Mouse (Mus musculus): ENCODE measurements at regions not wholly inside any gene's neighbourhood (a gene's known extent, or its start where the extent isn't known, plus 50 kb on each side); places are given as distances from the start of the nearest gene placed in this dataset.

DNA sequence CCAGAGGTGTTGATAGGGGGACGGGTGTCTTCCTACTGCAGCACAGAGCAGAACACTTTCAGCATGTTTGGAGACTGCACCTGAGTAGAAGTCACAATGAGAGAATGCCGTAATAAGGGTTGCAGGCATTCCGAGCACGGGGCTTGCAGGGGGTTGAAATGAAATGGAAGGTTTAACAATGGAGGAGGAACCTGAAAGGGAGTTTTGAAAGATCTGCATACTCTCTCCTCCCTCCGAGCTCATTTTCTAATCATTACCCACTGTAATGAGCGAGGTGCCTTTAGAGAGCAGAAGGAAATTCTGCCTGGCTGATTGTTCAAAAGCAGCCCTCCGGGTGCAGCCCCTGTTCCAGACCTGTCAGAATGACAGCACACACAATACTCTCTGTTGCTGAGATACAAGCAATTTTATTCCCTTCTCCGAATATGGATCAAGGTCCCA lies 430.8 kb downstream of the Nsun3 start:
- DNase-seq (ENCODE audit: low spot score) = no peak
- WGBS = 42% methylated on average over 8 of the region's 8 CpGs
- Histone ChIP-seq H3K27me3 (ENCODE audit: control insufficient read depth, insufficient read depth, low read length) (no peaks in the 10 kb centered on the region), H3K4me2 (ENCODE audit: low read depth) (no peak overlapping the region), H3K4me3 (ENCODE audit: low read depth, low read length) (no peak overlapping the region), H3K36me3 (ENCODE audit: control insufficient read depth, insufficient read depth, low read length) (no peaks in the 10 kb centered on the region), H3K9me3 (ENCODE audit: control insufficient read depth, low read length) (no peaks in the 10 kb centered on the region), H3K9ac (ENCODE audit: low read length) (no peak overlapping the region; the same call in 1 of the 2 replicates), H3K4me1 (ENCODE audit: control insufficient read depth, insufficient read depth, low read length) (no peaks in the 10 kb centered on the region), H3K27ac (ENCODE audit: low read depth, low read length) (no peak overlapping the region)
- ATAC-seq (ENCODE audit: insufficient read depth, low FRiP score, low TSS enrichment) = 0 out of 2 replicates have a peak, but pooled peaks have one; percentile 31

DNA sequence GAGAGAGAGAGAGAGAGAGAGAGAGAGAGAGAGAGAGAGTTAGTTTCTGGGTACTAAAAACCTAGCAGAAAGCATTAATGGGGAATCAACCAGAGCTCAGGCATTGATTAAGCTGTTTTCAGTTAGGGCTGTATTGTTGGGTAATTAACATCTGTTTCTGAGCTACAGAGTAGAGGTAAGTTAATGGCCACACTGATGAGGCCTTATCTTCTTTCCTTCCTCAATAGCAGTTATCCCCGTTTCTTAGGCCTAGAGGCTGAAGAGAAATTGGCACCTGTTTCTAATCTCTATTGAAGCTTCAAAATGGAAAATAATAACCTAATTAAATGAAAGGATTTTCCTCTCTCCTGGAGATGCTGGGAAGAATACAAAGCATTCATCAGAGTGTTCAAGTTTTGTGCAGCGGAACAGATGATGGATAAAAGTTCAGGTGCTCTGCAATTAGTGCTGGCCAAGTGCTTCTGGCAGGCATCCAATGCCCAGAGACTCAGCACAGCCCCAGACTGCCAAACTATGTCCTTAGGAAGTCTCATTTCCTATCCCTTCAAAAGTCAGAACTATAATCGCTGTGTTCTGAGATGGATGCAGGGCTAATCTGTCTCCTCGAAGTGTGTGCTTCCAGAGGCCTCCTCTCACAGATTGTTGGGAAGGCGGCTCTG lies 459.1 kb downstream of the Nsun3 start:
- no peak for ATAC-seq (ENCODE audit: insufficient read depth, low FRiP score, low TSS enrichment)
- Histone ChIP-seq H3K27ac (ENCODE audit: low read depth, low read length) (no peak overlapping the region), H3K9ac (ENCODE audit: low read length) (no peak overlapping the region), H3K36me3 (ENCODE audit: control insufficient read depth, insufficient read depth, low read length) (no peaks in the 10 kb centered on the region), H3K4me1 (ENCODE audit: control insufficient read depth, insufficient read depth, low read length) (no peaks in the 10 kb centered on the region), H3K9me3 (ENCODE audit: control insufficient read depth, low read length) (no peaks in the 10 kb centered on the region), H3K4me2 (ENCODE audit: low read depth) (no peak overlapping the region), H3K4me3 (ENCODE audit: low read depth, low read length) (no peak overlapping the region), H3K27me3 (ENCODE audit: control insufficient read depth, insufficient read depth, low read length) (no peaks in the 10 kb centered on the region)
- DNase-seq (ENCODE audit: low spot score) = no peak
- 68% methylated on average over 5 of the region's 5 CpGs for WGBS

DNA sequence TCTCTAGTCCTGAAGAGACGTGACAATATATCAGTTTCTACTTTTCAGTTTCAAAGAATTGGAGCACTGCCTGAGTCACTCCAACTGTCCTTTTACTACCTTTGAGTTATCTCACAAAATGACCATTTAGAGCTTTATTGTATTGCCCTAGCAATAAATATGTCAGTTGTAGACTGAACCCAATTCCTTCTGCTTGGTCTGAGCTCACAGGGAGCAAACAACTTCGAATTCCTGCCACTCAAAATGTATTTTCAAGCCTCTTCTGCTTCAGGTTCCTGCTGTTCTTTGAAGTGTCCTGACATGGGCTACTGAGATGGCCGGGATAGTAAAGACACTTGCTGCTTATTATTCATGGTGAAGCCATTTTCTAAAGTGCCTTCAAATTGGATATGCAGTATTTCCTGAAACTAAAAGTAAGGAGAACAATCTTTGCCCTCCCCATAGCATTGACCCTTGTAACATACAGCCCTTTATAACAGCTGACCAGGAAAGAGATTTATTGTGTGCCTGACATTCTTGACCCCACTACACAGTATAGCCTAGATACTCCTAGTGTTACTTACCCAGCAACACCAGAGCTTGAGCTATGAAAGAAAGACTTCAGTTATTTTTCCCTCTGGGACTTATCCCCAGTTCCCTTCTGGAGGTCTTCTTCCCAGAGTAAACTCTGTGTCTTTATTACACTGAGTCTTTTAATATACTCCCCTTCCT lies 460.9 kb downstream of the Nsun3 start:
- no peak overlapping the region for H3K4me2 ChIP-seq (ENCODE audit: low read depth)
- WGBS = 12% methylated on average over 3 of the region's 3 CpGs
- DNase-seq (ENCODE audit: low spot score) (no peak), ATAC-seq (ENCODE audit: insufficient read depth, low FRiP score, low TSS enrichment) (peak; percentile 70)
- H3K4me3 ChIP-seq (ENCODE audit: low read depth, low read length) = no peak overlapping the region
- H3K9ac ChIP-seq (ENCODE audit: low read length) = no peak overlapping the region
- H3K36me3 ChIP-seq (ENCODE audit: control insufficient read depth, insufficient read depth, low read length) = no peaks in the 10 kb centered on the region
- H3K27me3 ChIP-seq (ENCODE audit: control insufficient read depth, insufficient read depth, low read length) = no peaks in the 10 kb centered on the region
- H3K27ac ChIP-seq (ENCODE audit: low read depth, low read length) = no peak overlapping the region
- no peaks in the 10 kb centered on the region for H3K9me3 ChIP-seq (ENCODE audit: control insufficient read depth, low read length)
- H3K4me1 ChIP-seq (ENCODE audit: control insufficient read depth, insufficient read depth, low read length) = no peaks in the 10 kb centered on the region

DNA sequence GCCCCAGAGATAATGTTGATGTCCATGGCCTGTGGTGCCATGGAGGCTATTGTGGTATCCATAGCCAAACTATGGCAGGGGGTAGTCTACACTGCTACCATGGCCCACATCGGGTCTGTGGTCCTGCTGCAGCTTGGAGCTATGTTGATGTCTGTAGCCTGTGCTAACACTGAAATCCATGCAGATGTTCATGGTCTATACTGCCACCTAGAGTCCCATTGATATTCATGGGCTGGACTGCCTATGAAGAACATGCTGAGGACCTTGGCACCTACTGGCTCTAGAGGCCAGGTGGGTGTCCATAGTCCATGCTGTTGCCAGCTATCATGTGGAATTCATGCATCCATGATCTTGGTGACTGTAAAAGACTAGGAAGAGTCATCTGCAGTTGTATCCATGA lies 463.8 kb downstream of the Nsun3 start:
- DNase-seq (ENCODE audit: low spot score) (no peak), ATAC-seq (ENCODE audit: insufficient read depth, low FRiP score, low TSS enrichment) (no peak)
- Histone ChIP-seq H3K9me3 (ENCODE audit: control insufficient read depth, low read length) (no peaks in the 10 kb centered on the region), H3K4me3 (ENCODE audit: low read depth, low read length) (no peak overlapping the region), H3K36me3 (ENCODE audit: control insufficient read depth, insufficient read depth, low read length) (no peaks in the 10 kb centered on the region), H3K4me2 (ENCODE audit: low read depth) (no peak overlapping the region), H3K27me3 (ENCODE audit: control insufficient read depth, insufficient read depth, low read length) (no peaks in the 10 kb centered on the region), H3K9ac (ENCODE audit: low read length) (no peak overlapping the region), H3K27ac (ENCODE audit: low read depth, low read length) (no peak overlapping the region), H3K4me1 (ENCODE audit: control insufficient read depth, insufficient read depth, low read length) (no peaks in the 10 kb centered on the region)
- 88% methylated on average over 1 of the region's 1 CpGs for WGBS

DNA sequence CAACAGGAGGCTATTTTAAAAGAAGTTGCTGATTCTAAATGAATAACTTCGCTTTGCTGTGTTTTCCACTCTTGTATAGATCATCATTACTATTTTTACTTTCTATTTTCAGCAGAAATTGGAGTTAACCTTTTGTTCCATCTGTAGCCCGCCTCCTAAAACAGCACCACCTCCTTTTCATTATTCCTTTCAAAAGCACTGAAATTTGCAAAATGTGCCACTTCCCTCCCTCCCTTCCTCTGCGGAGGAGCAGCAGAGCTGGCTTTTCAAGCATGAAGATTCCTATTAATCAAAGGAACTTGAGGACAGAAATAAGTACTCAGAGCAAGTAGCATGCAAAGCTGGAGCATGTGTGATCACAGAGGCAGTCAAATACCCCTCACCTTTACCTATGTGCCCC lies 497.7 kb downstream of the Nsun3 start:
- 58% methylated on average over 3 of the region's 3 CpGs for WGBS
- Histone ChIP-seq H3K4me1 (ENCODE audit: control insufficient read depth, insufficient read depth, low read length) (no peaks in the 10 kb centered on the region), H3K4me2 (ENCODE audit: low read depth) (no peak overlapping the region), H3K9ac (ENCODE audit: low read length) (no peak overlapping the region), H3K4me3 (ENCODE audit: low read depth, low read length) (no peak overlapping the region), H3K27me3 (ENCODE audit: control insufficient read depth, insufficient read depth, low read length) (no peaks in the 10 kb centered on the region), H3K36me3 (ENCODE audit: control insufficient read depth, insufficient read depth, low read length) (no peaks in the 10 kb centered on the region), H3K27ac (ENCODE audit: low read depth, low read length) (no peak overlapping the region), H3K9me3 (ENCODE audit: control insufficient read depth, low read length) (no peaks in the 10 kb centered on the region)
- no peak for DNase-seq (ENCODE audit: low spot score)
- ATAC-seq (ENCODE audit: insufficient read depth, low FRiP score, low TSS enrichment) = no peak

Data from neural tube, embryonic 11.5 days (tissue).